Mouse (Mus musculus): ENCODE measurements around the gene Shld1. TPM values are rescaled to one million over a fixed set of nuclear protein-coding genes. Genes with fewer than 3 reads are reported as not detected.
A peak's percentile ranks its signal among the peaks of the same experiment; 100 is the strongest.

Gene Shld1
- total and polyA plus RNA-seq, 2 experiments from 2014 or later: 17.3 to 20.6 TPM

DNA sequence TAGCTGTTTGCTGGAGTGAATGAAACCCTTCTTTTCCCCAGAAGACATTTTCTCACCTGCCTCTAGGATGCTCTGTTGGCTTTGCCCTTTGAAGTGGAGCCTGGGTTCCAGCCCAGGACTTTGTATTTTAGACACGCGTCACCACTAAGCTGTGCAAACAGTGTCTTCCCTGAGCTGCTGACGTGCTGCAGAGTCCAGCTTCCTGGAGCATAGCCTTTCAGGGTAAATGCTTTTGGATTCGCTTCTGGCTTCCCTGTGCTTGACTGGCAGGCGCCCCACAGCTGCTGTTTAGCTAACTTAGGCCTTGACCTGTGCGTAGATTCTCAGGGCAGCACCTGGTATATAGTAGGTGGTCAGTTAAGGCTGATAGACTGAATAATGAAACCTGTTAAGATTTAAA, 11.7 kb downstream of the Shld1 start:
- Histone ChIP-seq H3K9me3 (ENCODE audit: low read length) (no peaks in the 10 kb centered on the region), H3K4me2 (ENCODE audit: low read depth) (no peak overlapping the region), H3K4me1 (ENCODE audit: insufficient read depth) (no peaks in the 10 kb centered on the region), H3K9ac (no peak overlapping the region), H3K36me3 (ENCODE audit: insufficient read depth) (peaks cover 4% of the 10 kb centered on the region), H3K27ac (ENCODE audit: low read depth, low read length) (no peak overlapping the region), H3K4me3 (ENCODE audit: low read depth, low read length) (no peak overlapping the region), H3K27me3 (ENCODE audit: insufficient read depth, low read length) (no peaks in the 10 kb centered on the region)
- TF ChIP-seq CTCF (IDR thresholded peaks at IDR 0.05; ENCODE audit: low read depth): no peak
- ATAC-seq (no peak), DNase-seq (no peak)
- WGBS: 81% methylated on average over 6 of the region's 6 CpGs

GRCm38 (mm10) chr2:132700921-132701320, 14.2 kb downstream of the Shld1 start:
- no peak for DNase-seq
- no peak for TF ChIP-seq CTCF (IDR thresholded peaks at IDR 0.05; ENCODE audit: low read depth)
- no peak overlapping the region for H3K4me3 ChIP-seq (ENCODE audit: low read depth, low read length)
- H3K9me3 ChIP-seq (ENCODE audit: low read length): no peaks in the 10 kb centered on the region
- no peaks in the 10 kb centered on the region for H3K4me1 ChIP-seq (ENCODE audit: insufficient read depth)
- H3K27me3 ChIP-seq (ENCODE audit: insufficient read depth, low read length): no peaks in the 10 kb centered on the region
- H3K9ac ChIP-seq: no peak overlapping the region
- H3K36me3 ChIP-seq (ENCODE audit: insufficient read depth): no peaks in the 10 kb centered on the region; the same call in 1 of the 2 replicates
- 96% methylated on average over 4 of the region's 4 CpGs for WGBS
- no peak for ATAC-seq
- H3K27ac ChIP-seq (ENCODE audit: low read depth, low read length): no peak overlapping the region
- no peak overlapping the region for H3K4me2 ChIP-seq (ENCODE audit: low read depth)

- Histone ChIP-seq H3K4me3 (ENCODE audit: low read depth, low read length) (no peak overlapping the region), H3K27me3 (ENCODE audit: insufficient read depth, low read length) (no peaks in the 10 kb centered on the region), H3K4me1 (ENCODE audit: insufficient read depth) (no peaks in the 10 kb centered on the region), H3K9ac (no peak overlapping the region), H3K36me3 (ENCODE audit: insufficient read depth) (no peaks in the 10 kb centered on the region; the same call in 1 of the 2 replicates), H3K9me3 (ENCODE audit: low read length) (no peaks in the 10 kb centered on the region), H3K27ac (ENCODE audit: low read depth, low read length) (no peak overlapping the region), H3K4me2 (ENCODE audit: low read depth) (no peak overlapping the region)
- ATAC-seq (peak; percentile 83), DNase-seq (peak; percentile 76)
- peak; percentile 81 for TF ChIP-seq CTCF (IDR thresholded peaks at IDR 0.05; ENCODE audit: low read depth)
- 10% methylated on average over 7 of the region's 7 CpGs for WGBS
These were observed 14.7 kb downstream of the Shld1 start for GRCm38 (mm10) chr2:132701451-132701886.

GRCm38 (mm10) chr2:132705251-132705992, 18.7 kb downstream of the Shld1 start:
- Histone ChIP-seq H3K9me3 (ENCODE audit: low read length) (no peaks in the 10 kb centered on the region), H3K36me3 (ENCODE audit: insufficient read depth) (no peaks in the 10 kb centered on the region), H3K4me1 (ENCODE audit: insufficient read depth) (no peaks in the 10 kb centered on the region), H3K27ac (ENCODE audit: low read depth, low read length) (no peak overlapping the region), H3K27me3 (ENCODE audit: insufficient read depth, low read length) (no peaks in the 10 kb centered on the region), H3K4me2 (ENCODE audit: low read depth) (no peak overlapping the region), H3K4me3 (ENCODE audit: low read depth, low read length) (no peak overlapping the region), H3K9ac (no peak overlapping the region)
- TF ChIP-seq CTCF (IDR thresholded peaks at IDR 0.05; ENCODE audit: low read depth): no peak
- ATAC-seq (no peak), DNase-seq (no peak)
- 55% methylated on average over 10 of the region's 10 CpGs for WGBS

DNA sequence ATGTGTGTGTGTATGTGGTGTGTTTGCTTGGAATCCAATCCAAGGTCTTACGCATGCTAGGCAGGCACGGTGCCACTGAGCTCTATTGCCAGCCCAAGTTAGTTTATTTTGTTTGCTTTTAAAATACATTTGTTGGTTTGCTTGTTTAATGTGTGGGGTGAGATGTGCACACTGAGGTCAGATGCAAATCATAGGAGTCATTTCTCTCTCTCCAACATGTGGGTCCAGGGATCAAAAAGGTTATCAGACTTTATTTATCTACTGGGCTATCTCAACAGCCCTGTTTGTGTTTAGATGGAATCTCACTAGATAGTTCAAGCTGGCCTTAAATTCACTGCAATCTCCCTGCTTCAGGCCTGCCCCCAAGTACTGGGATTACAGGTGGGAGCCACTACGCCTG, 19.6 kb downstream of the Shld1 start:
- 85% methylated on average over 3 of the region's 3 CpGs for WGBS
- Histone ChIP-seq H3K4me1 (ENCODE audit: insufficient read depth) (no peaks in the 10 kb centered on the region), H3K27ac (ENCODE audit: low read depth, low read length) (no peak overlapping the region), H3K36me3 (ENCODE audit: insufficient read depth) (no peaks in the 10 kb centered on the region), H3K9ac (no peak overlapping the region), H3K4me2 (ENCODE audit: low read depth) (no peak overlapping the region), H3K27me3 (ENCODE audit: insufficient read depth, low read length) (no peaks in the 10 kb centered on the region), H3K4me3 (ENCODE audit: low read depth, low read length) (no peak overlapping the region), H3K9me3 (ENCODE audit: low read length) (no peaks in the 10 kb centered on the region)
- TF ChIP-seq CTCF (IDR thresholded peaks at IDR 0.05; ENCODE audit: low read depth): no peak
- ATAC-seq: no peak
- DNase-seq: no peak

GRCm38 (mm10) chr2:132710488-132710887, 23.8 kb downstream of the Shld1 start:
- no peak overlapping the region for H3K4me2 ChIP-seq (ENCODE audit: low read depth)
- no peaks in the 10 kb centered on the region for H3K9me3 ChIP-seq (ENCODE audit: low read length)
- H3K9ac ChIP-seq: no peak overlapping the region
- no peak for ATAC-seq
- WGBS: 59% methylated on average over 2 of the region's 2 CpGs
- DNase-seq: no peak
- H3K4me3 ChIP-seq (ENCODE audit: low read depth, low read length): no peak overlapping the region
- H3K4me1 ChIP-seq (ENCODE audit: insufficient read depth): 0 out of 2 replicates have a peak, but pooled peaks cover 3% of the 10 kb centered on the region
- H3K27me3 ChIP-seq (ENCODE audit: insufficient read depth, low read length): no peaks in the 10 kb centered on the region
- no peaks in the 10 kb centered on the region for H3K36me3 ChIP-seq (ENCODE audit: insufficient read depth)
- no peak for TF ChIP-seq CTCF (IDR thresholded peaks at IDR 0.05; ENCODE audit: low read depth)
- H3K27ac ChIP-seq (ENCODE audit: low read depth, low read length): no peak overlapping the region

DNA sequence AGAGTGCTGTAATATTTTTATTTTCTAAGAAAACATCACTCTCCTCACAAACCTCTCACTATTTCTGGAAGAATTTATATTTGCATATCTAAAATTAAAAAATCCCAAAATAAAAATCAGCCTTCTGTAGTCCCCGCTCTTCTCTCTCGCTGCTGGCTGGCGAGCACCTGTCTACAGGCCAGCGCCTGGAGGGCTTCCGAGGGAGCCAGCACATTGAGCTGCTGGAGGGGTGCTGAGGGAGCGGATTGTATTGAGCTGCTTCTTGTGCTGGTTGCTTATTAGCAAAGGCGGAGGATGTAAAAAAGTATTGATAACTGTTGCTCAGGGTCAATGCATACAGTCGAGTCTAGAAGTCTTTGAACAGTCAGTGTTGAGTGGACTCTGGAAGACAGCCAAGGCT, 25.3 kb downstream of the Shld1 start:
- Histone ChIP-seq H3K9me3 (ENCODE audit: low read length) (no peaks in the 10 kb centered on the region), H3K36me3 (ENCODE audit: insufficient read depth) (no peaks in the 10 kb centered on the region), H3K27ac (ENCODE audit: low read depth, low read length) (no peak overlapping the region), H3K9ac (no peak overlapping the region), H3K4me1 (ENCODE audit: insufficient read depth) (0 out of 2 replicates have a peak, but pooled peaks cover 3% of the 10 kb centered on the region), H3K4me3 (ENCODE audit: low read depth, low read length) (no peak overlapping the region), H3K4me2 (ENCODE audit: low read depth) (no peak overlapping the region), H3K27me3 (ENCODE audit: insufficient read depth, low read length) (no peaks in the 10 kb centered on the region)
- WGBS: 51% methylated on average over 8 of the region's 8 CpGs
- no peak for TF ChIP-seq CTCF (IDR thresholded peaks at IDR 0.05; ENCODE audit: low read depth)
- DNase-seq: no peak
- peak; percentile 54; the same call in 1 of the 2 replicates for ATAC-seq
